Mouse (Mus musculus): ENCODE results near the gene Eva1c. TPM values are rescaled to one million over a fixed set of nuclear protein-coding genes. Genes with fewer than 3 reads are reported as not detected.

Eva1c gene
- polyA plus RNA-seq, 1 experiment from 2014 or later: 1.6 TPM

DNA sequence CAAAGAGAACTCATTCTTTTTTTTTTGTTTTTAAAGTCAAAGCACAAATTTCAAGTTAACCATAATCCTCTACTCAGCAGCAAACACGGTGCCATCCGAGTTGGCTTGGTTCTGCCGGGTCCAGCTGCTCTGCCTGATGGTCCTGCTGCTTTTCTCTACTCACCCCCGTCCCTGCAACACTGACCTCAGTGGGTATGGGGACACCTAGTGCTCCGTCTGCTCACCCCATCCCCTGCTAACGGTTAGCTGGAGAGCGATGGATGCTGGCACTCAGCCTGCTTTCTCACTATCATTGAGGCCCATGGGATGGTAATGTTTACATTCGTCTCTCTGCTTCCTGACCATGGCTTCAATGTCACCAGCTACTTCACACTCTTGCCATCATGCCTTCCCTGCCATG is 28.1 kb upstream of the Eva1c start:
- H3K4me1 ChIP-seq (replicated peaks; ENCODE audit: control insufficient read depth, insufficient read depth, low read length): no peaks in the 10 kb centered on the region

DNA sequence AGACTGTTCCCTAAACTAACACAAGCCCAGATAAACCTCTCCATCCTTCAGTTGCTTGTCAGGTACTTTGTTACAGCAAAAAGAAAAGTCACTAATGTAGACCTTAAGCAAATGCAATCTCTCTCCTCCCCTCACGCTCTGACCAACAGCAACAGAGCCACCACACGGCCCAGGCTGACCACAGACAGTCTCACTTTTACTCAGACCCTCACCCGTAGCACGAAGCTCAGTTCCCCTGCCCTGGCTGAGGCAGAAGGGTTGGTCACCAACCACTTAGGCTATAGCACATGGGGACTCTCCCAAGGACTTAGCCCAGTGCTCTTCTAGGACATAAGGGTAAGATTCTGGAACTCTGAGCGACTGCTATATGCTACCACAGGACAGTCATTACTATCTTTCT is 27.7 kb upstream of the Eva1c start:
- 90% methylated on average over 5 of the region's 5 CpGs for WGBS
- Histone ChIP-seq H3K27ac (ENCODE audit: low read depth, low read length) (no peak overlapping the region), H3K36me3 (ENCODE audit: control insufficient read depth, insufficient read depth, low read length) (no peaks in the 10 kb centered on the region; the same call in 1 of the 2 replicates), H3K9ac (ENCODE audit: low read length) (no peak overlapping the region), H3K4me2 (ENCODE audit: low read depth, low read length, severe bottlenecking) (no peak overlapping the region), H3K9me3 (ENCODE audit: control insufficient read depth, low read length) (no peaks in the 10 kb centered on the region), H3K4me3 (ENCODE audit: low read depth, low read length) (no peak overlapping the region), H3K4me1 (replicated peaks; ENCODE audit: control insufficient read depth, insufficient read depth, low read length) (no peaks in the 10 kb centered on the region), H3K27me3 (ENCODE audit: control insufficient read depth, insufficient read depth, low read length) (no peaks in the 10 kb centered on the region)
- DNase-seq (ENCODE audit: low spot score) (no peak), ATAC-seq (replicated peaks; ENCODE audit: low FRiP score) (no peak)

More for the DNA sequence above, 28.1 kb upstream of the Eva1c start:
- WGBS: 86% methylated on average over 8 of the region's 8 CpGs
- Histone ChIP-seq H3K4me2 (ENCODE audit: low read depth, low read length, severe bottlenecking) (no peak overlapping the region), H3K9me3 (ENCODE audit: control insufficient read depth, low read length) (no peaks in the 10 kb centered on the region), H3K27ac (ENCODE audit: low read depth, low read length) (no peak overlapping the region), H3K36me3 (ENCODE audit: control insufficient read depth, insufficient read depth, low read length) (no peaks in the 10 kb centered on the region; the same call in 1 of the 2 replicates), H3K27me3 (ENCODE audit: control insufficient read depth, insufficient read depth, low read length) (no peaks in the 10 kb centered on the region), H3K4me3 (ENCODE audit: low read depth, low read length) (no peak overlapping the region), H3K9ac (ENCODE audit: low read length) (no peak overlapping the region)
- DNase-seq (ENCODE audit: low spot score) (no peak), ATAC-seq (replicated peaks; ENCODE audit: low FRiP score) (no peak)

DNA sequence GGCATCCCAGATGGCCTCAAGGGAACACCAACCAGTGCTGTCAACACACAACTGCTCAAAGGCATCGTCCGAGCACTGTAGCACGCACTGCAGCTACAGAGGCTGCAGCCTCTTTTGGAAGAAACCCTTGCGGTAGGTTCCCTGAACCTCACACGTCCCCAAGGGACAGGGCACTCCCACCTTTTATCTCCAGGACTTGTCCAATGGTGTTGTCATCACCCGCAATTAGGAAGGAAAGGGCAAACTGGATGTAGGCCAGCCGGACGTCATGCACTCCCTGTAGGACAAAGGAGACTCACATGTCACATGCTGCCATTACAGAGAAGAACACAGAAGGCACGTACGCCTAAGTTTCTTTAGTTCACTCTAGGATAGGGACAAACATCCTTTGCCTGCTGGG is 26.7 kb upstream of the Eva1c start:
- H3K27me3 ChIP-seq (ENCODE audit: control insufficient read depth, insufficient read depth, low read length): no peaks in the 10 kb centered on the region
- H3K36me3 ChIP-seq (ENCODE audit: control insufficient read depth, insufficient read depth, low read length): no peaks in the 10 kb centered on the region; the same call in 1 of the 2 replicates
- 87% methylated on average over 10 of the region's 10 CpGs for WGBS
- H3K4me1 ChIP-seq (replicated peaks; ENCODE audit: control insufficient read depth, insufficient read depth, low read length): no peaks in the 10 kb centered on the region
- no peak overlapping the region for H3K4me3 ChIP-seq (ENCODE audit: low read depth, low read length)
- H3K27ac ChIP-seq (ENCODE audit: low read depth, low read length): no peak overlapping the region
- no peak overlapping the region for H3K4me2 ChIP-seq (ENCODE audit: low read depth, low read length, severe bottlenecking)
- ATAC-seq (replicated peaks; ENCODE audit: low FRiP score) (no peak), DNase-seq (ENCODE audit: low spot score) (no peak)
- no peaks in the 10 kb centered on the region for H3K9me3 ChIP-seq (ENCODE audit: control insufficient read depth, low read length)
- no peak overlapping the region for H3K9ac ChIP-seq (ENCODE audit: low read length)

DNA sequence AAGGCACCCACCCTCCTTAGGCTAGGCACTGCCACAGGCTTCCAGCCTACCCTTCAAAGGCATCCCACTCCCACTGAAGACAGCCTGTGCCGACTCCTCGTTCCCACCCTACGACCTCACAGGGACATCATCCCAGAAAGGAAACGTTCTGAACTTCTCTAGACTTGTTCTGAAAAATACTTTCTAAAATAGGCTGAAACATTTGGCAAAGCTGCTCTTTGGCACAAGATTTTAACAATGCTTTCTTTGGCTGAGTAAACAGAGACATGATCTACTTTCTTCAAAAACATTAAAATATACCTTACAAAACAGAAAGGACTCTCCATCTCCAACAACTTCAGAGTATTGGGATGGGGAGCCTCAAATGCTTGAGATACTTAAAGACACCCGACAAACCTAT is 25.3 kb upstream of the Eva1c start:
- Histone ChIP-seq H3K27me3 (ENCODE audit: control insufficient read depth, insufficient read depth, low read length) (no peaks in the 10 kb centered on the region), H3K36me3 (ENCODE audit: control insufficient read depth, insufficient read depth, low read length) (no peaks in the 10 kb centered on the region; the same call in 1 of the 2 replicates)

DNA sequence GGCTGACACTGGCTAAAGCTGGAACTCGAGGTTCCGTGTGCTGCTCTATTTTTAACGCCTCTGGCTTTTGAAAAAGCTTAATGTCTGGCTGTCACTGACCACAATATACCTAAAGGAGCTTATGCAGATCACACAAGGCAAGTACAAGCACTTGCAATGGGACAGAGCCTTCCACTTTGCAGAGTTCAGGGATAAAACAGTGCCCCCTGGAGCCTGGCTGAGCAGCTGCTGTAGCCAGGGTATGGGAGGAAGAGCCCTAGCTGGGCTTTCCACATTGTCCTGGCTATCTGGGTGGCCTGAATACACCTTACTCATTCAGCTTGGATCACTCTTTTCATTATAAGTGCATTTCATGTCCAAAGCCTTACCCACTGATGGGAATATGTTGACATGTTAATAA is 24.6 kb upstream of the Eva1c start:
- no peak for ATAC-seq (replicated peaks; ENCODE audit: low FRiP score)
- H3K27me3 ChIP-seq (ENCODE audit: control insufficient read depth, insufficient read depth, low read length): no peaks in the 10 kb centered on the region
- no peak overlapping the region for H3K9ac ChIP-seq (ENCODE audit: low read length)
- no peak overlapping the region for H3K4me3 ChIP-seq (ENCODE audit: low read depth, low read length)
- WGBS: 90% methylated on average over 3 of the region's 3 CpGs
- no peaks in the 10 kb centered on the region; the same call in 1 of the 2 replicates for H3K36me3 ChIP-seq (ENCODE audit: control insufficient read depth, insufficient read depth, low read length)
- H3K4me1 ChIP-seq (replicated peaks; ENCODE audit: control insufficient read depth, insufficient read depth, low read length): no peaks in the 10 kb centered on the region
- no peak overlapping the region for H3K4me2 ChIP-seq (ENCODE audit: low read depth, low read length, severe bottlenecking)
- no peaks in the 10 kb centered on the region for H3K9me3 ChIP-seq (ENCODE audit: control insufficient read depth, low read length)
- no peak overlapping the region for H3K27ac ChIP-seq (ENCODE audit: low read depth, low read length)
- DNase-seq (ENCODE audit: low spot score): no peak

More for the DNA sequence above, 25.3 kb upstream of the Eva1c start:
- no peak overlapping the region for H3K9ac ChIP-seq (ENCODE audit: low read length)
- DNase-seq (ENCODE audit: low spot score) (no peak), ATAC-seq (replicated peaks; ENCODE audit: low FRiP score) (no peak)
- no peak overlapping the region for H3K4me3 ChIP-seq (ENCODE audit: low read depth, low read length)
- 93% methylated on average over 5 of the region's 5 CpGs for WGBS
- no peak overlapping the region for H3K4me2 ChIP-seq (ENCODE audit: low read depth, low read length, severe bottlenecking)
- H3K9me3 ChIP-seq (ENCODE audit: control insufficient read depth, low read length): no peaks in the 10 kb centered on the region
- no peak overlapping the region for H3K27ac ChIP-seq (ENCODE audit: low read depth, low read length)
- H3K4me1 ChIP-seq (replicated peaks; ENCODE audit: control insufficient read depth, insufficient read depth, low read length): no peaks in the 10 kb centered on the region

DNA sequence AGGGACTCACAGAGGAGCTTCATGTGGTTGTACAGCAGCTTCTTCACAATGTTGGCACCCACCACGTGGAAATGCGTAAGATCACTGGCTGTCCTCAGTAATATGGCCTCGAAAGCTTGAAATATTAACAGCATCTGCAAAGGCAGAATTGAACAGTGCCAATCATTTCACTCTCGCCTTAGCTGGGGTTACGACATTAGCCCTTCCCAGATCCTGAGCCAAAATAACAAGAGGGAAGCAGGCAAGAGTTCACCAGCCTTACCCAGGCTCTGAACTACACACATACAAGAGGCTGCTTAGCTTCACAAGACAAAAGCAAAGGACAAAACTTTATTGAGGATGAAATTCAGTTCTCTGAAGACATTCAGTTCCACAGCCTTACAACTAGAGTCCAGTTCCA is 22.1 kb upstream of the Eva1c start:
- no peak overlapping the region for H3K9ac ChIP-seq (ENCODE audit: low read length)
- H3K36me3 ChIP-seq (ENCODE audit: control insufficient read depth, insufficient read depth, low read length): no peaks in the 10 kb centered on the region; the same call in 1 of the 2 replicates
- H3K27ac ChIP-seq (ENCODE audit: low read depth, low read length): no peak overlapping the region
- ATAC-seq (replicated peaks; ENCODE audit: low FRiP score) (no peak), DNase-seq (ENCODE audit: low spot score) (no peak)
- WGBS: 91% methylated on average over 5 of the region's 5 CpGs
- H3K9me3 ChIP-seq (ENCODE audit: control insufficient read depth, low read length): no peaks in the 10 kb centered on the region
- H3K4me3 ChIP-seq (ENCODE audit: low read depth, low read length): no peak overlapping the region
- H3K4me2 ChIP-seq (ENCODE audit: low read depth, low read length, severe bottlenecking): no peak overlapping the region
- no peaks in the 10 kb centered on the region for H3K27me3 ChIP-seq (ENCODE audit: control insufficient read depth, insufficient read depth, low read length)
- H3K4me1 ChIP-seq (replicated peaks; ENCODE audit: control insufficient read depth, insufficient read depth, low read length): no peaks in the 10 kb centered on the region; the same call in 1 of the 2 replicates

DNA sequence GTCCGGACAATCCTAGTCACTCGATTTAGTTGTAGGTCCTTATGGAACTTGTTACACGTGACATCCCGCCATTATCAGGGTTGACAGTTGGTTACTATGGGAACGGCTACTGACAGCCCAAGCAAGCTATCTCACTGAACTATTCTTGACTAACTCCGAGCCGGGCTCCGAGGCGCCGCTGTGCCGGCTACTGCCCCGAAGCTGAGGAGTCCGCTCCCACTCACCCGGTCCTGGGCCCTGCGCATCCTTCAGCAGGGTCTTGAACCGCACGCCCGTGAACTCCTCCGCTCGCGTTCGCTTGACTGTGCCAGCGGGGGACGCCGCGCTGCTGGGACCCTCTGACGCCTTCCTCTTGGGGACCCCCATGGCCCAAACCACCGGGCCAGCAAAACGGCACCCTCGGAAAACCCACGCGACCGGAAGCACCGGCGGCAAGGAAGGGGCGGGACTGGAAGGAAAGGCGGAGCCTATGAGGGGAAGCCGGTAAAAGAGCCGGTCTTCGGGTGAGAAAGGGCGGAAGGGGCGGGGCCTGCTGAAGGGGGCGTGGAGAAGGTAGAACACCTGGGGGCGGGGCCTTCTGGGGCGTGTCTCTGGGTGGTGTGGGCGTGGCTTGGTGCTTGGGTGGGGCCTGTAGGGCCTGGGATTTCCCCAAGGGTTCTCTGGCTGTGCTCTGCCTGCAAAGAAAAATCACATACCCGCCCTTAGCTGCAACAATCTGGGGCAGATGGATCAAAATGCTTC is 16.4 kb upstream of the Eva1c start, which contains the start of gene Urb1:
TSS of gene Urb1 (minus strand) at position 439 of the 741 bp plus-strand sequence.
- WGBS: under 1% methylated on average over 46 of the region's 47 CpGs

DNA sequence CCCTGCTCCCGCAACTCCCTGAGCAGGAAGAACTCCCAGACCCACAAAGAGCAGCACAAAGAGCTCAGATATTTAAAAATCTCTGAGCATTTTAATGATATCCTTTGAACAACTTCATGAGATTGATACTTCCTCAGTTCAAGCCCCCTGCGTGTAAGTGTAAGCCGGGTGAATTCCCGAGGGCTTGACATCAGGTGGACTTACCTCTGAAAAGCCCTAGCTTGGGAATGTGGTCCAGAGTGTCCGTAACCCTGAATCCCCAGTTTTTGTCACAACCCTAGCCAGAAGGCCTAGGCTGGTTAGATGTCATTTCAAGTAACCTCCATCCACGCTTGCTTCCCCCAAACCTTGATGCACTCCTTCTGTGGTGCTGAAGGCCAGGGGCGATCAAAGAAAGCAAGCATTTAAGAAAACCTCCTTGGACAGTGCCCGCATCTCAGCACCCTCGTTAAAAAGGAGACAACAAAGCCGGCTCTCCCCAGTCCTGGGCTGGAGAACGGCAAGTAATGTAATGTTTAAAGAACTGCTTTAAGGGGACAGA is 15.7 kb upstream of the Eva1c start:
- DNase-seq (ENCODE audit: low spot score) (no peak), ATAC-seq (replicated peaks; ENCODE audit: low FRiP score) (peak; percentile 51)
- no peaks in the 10 kb centered on the region for H3K9me3 ChIP-seq (ENCODE audit: control insufficient read depth, low read length)
- peak overlapping the region; percentile 67 for H3K4me2 ChIP-seq (ENCODE audit: low read depth, low read length, severe bottlenecking)
- H3K4me1 ChIP-seq (replicated peaks; ENCODE audit: control insufficient read depth, insufficient read depth, low read length): peaks cover 5% of the 10 kb centered on the region
- H3K9ac ChIP-seq (ENCODE audit: low read length): peak overlapping the region; percentile 43; the same call in 1 of the 2 replicates
- 47% methylated on average over 11 of the region's 11 CpGs for WGBS
- H3K27me3 ChIP-seq (ENCODE audit: control insufficient read depth, insufficient read depth, low read length): no peaks in the 10 kb centered on the region
- no peaks in the 10 kb centered on the region for H3K36me3 ChIP-seq (ENCODE audit: control insufficient read depth, insufficient read depth, low read length)
- 0 out of 2 replicates have a peak overlapping the region, but pooled peaks have one; percentile 18 for H3K27ac ChIP-seq (ENCODE audit: low read depth, low read length)
- peak overlapping the region; percentile 78 for H3K4me3 ChIP-seq (ENCODE audit: low read depth, low read length)

More for the DNA sequence above, 16.4 kb upstream of the Eva1c start, which contains the start of gene Urb1:
- Histone ChIP-seq H3K4me3 (ENCODE audit: low read depth, low read length) (peak within 1 kb of the TSS; percentile 78), H3K9me3 (ENCODE audit: control insufficient read depth, low read length) (no peaks in the 10 kb centered on the region), H3K36me3 (ENCODE audit: control insufficient read depth, insufficient read depth, low read length) (no peaks in the 10 kb centered on the region), H3K4me2 (ENCODE audit: low read depth, low read length, severe bottlenecking) (peak within 1 kb of the TSS; percentile 67), H3K27me3 (ENCODE audit: control insufficient read depth, insufficient read depth, low read length) (no peaks in the 10 kb centered on the region), H3K27ac (ENCODE audit: low read depth, low read length) (0 out of 2 replicates have a peak within 1 kb of the TSS, but pooled peaks have one; percentile 18), H3K9ac (ENCODE audit: low read length) (peak within 1 kb of the TSS; percentile 64), H3K4me1 (replicated peaks; ENCODE audit: control insufficient read depth, insufficient read depth, low read length) (peaks cover 5% of the 10 kb centered on the region)
- DNase-seq (ENCODE audit: low spot score): peak; percentile 99
- ATAC-seq (replicated peaks; ENCODE audit: low FRiP score): peak; percentile 94
